Mouse (Mus musculus): ENCODE data around the gene Mecom. TPM values are rescaled to one million over a fixed set of nuclear protein-coding genes. Genes with fewer than 3 reads are reported as not detected.

Mecom gene
- total and polyA plus RNA-seq, 3 experiments: not detected

- Histone ChIP-seq H3K4me2 (ENCODE audit: insufficient read depth, low read depth, poor library complexity, severe bottlenecking) (no peak overlapping the region), H3K4me1 (ENCODE audit: control insufficient read depth in 1 of 2, insufficient read depth in 2 of 2) (peaks cover 2 to 8% of the 10 kb centered on the region in 2 experiments; a peak in 2 of 4 replicates), H3K79me2 (replicated peaks; ENCODE audit: control insufficient read depth, extremely low read depth, insufficient read depth, poor library complexity, severe bottlenecking) (no peaks in the 10 kb centered on the region), H3K36me3 (replicated peaks in 1 of 2; ENCODE audit: control insufficient read depth in 1 of 2, insufficient read depth in 1 of 2, low read length in 1 of 2) (no peaks in the 10 kb centered on the region), H3K4me3 (replicated peaks in 1 of 3; ENCODE audit: low read depth in 2 of 3, low read length in 2 of 3, poor library complexity in 1 of 3) (no peak overlapping the region), H3K27ac (ENCODE audit: insufficient read depth, low read depth) (no peak overlapping the region), H3K9me3 (replicated peaks; ENCODE audit: low read length) (no peaks in the 10 kb centered on the region), H3K27me3 (replicated peaks) (no peaks in the 10 kb centered on the region), H3K9ac (ENCODE audit: insufficient read depth, low read depth) (no peak overlapping the region)
- dilution Hi-C loops (cut with MboI; ENCODE audit: extremely low pct_ligation_motif_present, extremely low pct_unique_long_range_greater_than_20kb, low sequenced_read_pairs) (no loop called here), in situ Hi-C loops (cut with MboI; ENCODE audit: low pct_ligation_motif_present, low pct_unique_long_range_greater_than_20kb, low sequenced_read_pairs) (no loop called here)
- TF ChIP-seq SIN3A (IDR thresholded peaks at IDR 0.05; ENCODE audit: low read length) (no peak), NRF1 (IDR thresholded peaks at IDR 0.05; ENCODE audit: low read depth, low read length) (no peak), HCFC1 (IDR thresholded peaks at IDR 0.05; ENCODE audit: low read depth, low read length) (no peak), GABPA (IDR thresholded peaks at IDR 0.05; ENCODE audit: insufficient replicate concordance, low read depth, low read length) (no peak), UBTF (IDR thresholded peaks at IDR 0.05; ENCODE audit: low read depth, low read length) (no peak), JUND (conservative IDR thresholded peaks at IDR 0.05; ENCODE audit: low read depth, low read length) (no peak), KAT2A (IDR thresholded peaks at IDR 0.05; ENCODE audit: insufficient replicate concordance, low read length) (no peak), BHLHE40 (IDR thresholded peaks at IDR 0.05; ENCODE audit: low read depth, low read length) (no peak), USF2 (conservative IDR thresholded peaks at IDR 0.05; ENCODE audit: low read depth, low read length) (no peak), ELF1 (IDR thresholded peaks at IDR 0.05; ENCODE audit: low read depth, low read length) (no peak), MEF2A (IDR thresholded peaks at IDR 0.05; ENCODE audit: borderline replicate concordance, low read depth, low read length) (no peak), TBP (conservative IDR thresholded peaks at IDR 0.05; ENCODE audit: low read depth, low read length) (no peak), IRF4 (IDR thresholded peaks at IDR 0.05; ENCODE audit: low read depth, low read length) (no peak), ETS1 (conservative IDR thresholded peaks at IDR 0.05; ENCODE audit: low read depth, low read length) (no peak), ZC3H11A (IDR thresholded peaks at IDR 0.05; ENCODE audit: low read depth, low read length) (no peak), ZMIZ1 (IDR thresholded peaks at IDR 0.05; ENCODE audit: low read depth, low read length) (no peak), MAFK (IDR thresholded peaks at IDR 0.05; ENCODE audit: insufficient replicate concordance, low read length) (no peak)
- no peak for DNase-seq (ENCODE audit: extremely low read depth)
Observed at GRCm38 (mm10) chr3:30349279-30349678, 198.5 kb downstream of the Mecom start.

GRCm38 (mm10) chr3:30344151-30344550 is 203.7 kb downstream of the Mecom start:
- Histone ChIP-seq H3K27ac (ENCODE audit: insufficient read depth, low read depth) (no peak overlapping the region), H3K4me1 (ENCODE audit: control insufficient read depth in 1 of 2, insufficient read depth in 2 of 2) (0 out of 4 replicates have a peak, but pooled peaks cover 0 to 2% of the 10 kb centered on the region in 2 experiments), H3K36me3 (replicated peaks in 1 of 2; ENCODE audit: control insufficient read depth in 1 of 2, insufficient read depth in 1 of 2, low read length in 1 of 2) (no peaks in the 10 kb centered on the region), H3K9ac (ENCODE audit: insufficient read depth, low read depth) (no peak overlapping the region), H3K27me3 (replicated peaks) (no peaks in the 10 kb centered on the region), H3K79me2 (replicated peaks; ENCODE audit: control insufficient read depth, extremely low read depth, insufficient read depth, poor library complexity, severe bottlenecking) (no peaks in the 10 kb centered on the region), H3K9me3 (replicated peaks; ENCODE audit: low read length) (no peaks in the 10 kb centered on the region), H3K4me3 (replicated peaks in 1 of 3; ENCODE audit: low read depth in 2 of 3, low read length in 2 of 3, poor library complexity in 1 of 3) (no peak overlapping the region), H3K4me2 (ENCODE audit: insufficient read depth, low read depth, poor library complexity, severe bottlenecking) (no peak overlapping the region)
- TF ChIP-seq CHD1 (IDR thresholded peaks at IDR 0.05; ENCODE audit: low read depth, low read length) (no peak), SIN3A (IDR thresholded peaks at IDR 0.05; ENCODE audit: low read length) (no peak), ETS1 (conservative IDR thresholded peaks at IDR 0.05; ENCODE audit: low read depth, low read length) (no peak), IRF4 (IDR thresholded peaks at IDR 0.05; ENCODE audit: low read depth, low read length) (no peak), RAD21 (IDR thresholded peaks at IDR 0.05; ENCODE audit: low read depth, low read length) (no peak), PAX5 (IDR thresholded peaks at IDR 0.05; ENCODE audit: low read length) (no peak), ZNF384 (IDR thresholded peaks at IDR 0.05; ENCODE audit: low read depth, low read length) (no peak), MEF2A (IDR thresholded peaks at IDR 0.05; ENCODE audit: borderline replicate concordance, low read depth, low read length) (no peak)
- in situ Hi-C loops (cut with MboI; ENCODE audit: low pct_ligation_motif_present, low pct_unique_long_range_greater_than_20kb, low sequenced_read_pairs): no loop called here
- DNase-seq (ENCODE audit: extremely low read depth): no peak
- dilution Hi-C loops (cut with MboI; ENCODE audit: extremely low pct_ligation_motif_present, extremely low pct_unique_long_range_greater_than_20kb, low sequenced_read_pairs): no loop called here

Data from CH12.LX (cell line).